Mouse (Mus musculus) CD8-positive naive resting alpha-beta T cell, adult 57 days (primary cell): ENCODE measurements around the gene Naa10. TPM values are rescaled to one million over a fixed set of nuclear protein-coding genes. Genes with fewer than 3 reads are reported as not detected.

ENCODE experiments used
- total RNA-seq: library from RNA; stranded (reverse); gene quantifications from one replicate; pipeline ENCODE4 v1.2.4, GENCODE M21; 2023

Gene Naa10
- total RNA-seq = 69.4 TPM

DNA sequence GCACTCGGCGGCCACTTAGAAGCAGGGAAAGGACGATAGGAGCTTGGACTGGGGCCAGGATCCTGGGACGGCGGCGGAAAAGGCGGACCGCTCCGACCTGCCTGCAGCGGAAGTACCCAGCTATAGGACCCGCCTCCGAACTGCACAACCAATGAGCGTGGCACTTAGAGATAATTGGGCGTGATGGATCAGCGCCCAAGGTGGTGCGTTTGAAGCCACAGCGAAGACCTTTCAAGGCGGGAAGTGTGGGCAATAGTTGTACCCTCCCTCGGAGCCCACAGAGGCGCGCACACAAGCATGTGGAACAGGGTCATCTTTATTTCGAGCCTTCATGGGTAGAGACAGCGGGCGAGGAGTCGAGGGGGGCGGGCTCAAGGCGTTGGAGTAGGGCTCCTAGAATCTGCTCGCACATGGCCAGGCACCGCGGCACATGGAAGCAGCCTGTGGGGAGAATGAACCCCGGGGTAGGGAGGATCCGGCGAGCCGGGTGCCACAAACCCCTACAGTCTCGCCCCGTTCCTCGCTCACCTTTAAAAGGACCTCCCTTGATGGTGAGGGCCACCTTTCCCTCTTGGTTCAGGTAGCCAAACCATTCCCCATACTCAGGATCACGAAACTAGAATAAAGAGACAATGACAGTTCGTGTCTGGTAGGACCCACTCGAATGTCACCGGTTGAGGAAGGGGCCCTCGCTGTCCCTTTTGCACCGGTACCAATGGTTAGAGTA is at the start of gene Naa10, which contains the start of gene Arhgap4:
Naa10 (minus strand) TSS at position 122 of the 727 bp plus-strand sequence.
Arhgap4 (minus strand) TSS at position 48 of the 727 bp plus-strand sequence.

DNA sequence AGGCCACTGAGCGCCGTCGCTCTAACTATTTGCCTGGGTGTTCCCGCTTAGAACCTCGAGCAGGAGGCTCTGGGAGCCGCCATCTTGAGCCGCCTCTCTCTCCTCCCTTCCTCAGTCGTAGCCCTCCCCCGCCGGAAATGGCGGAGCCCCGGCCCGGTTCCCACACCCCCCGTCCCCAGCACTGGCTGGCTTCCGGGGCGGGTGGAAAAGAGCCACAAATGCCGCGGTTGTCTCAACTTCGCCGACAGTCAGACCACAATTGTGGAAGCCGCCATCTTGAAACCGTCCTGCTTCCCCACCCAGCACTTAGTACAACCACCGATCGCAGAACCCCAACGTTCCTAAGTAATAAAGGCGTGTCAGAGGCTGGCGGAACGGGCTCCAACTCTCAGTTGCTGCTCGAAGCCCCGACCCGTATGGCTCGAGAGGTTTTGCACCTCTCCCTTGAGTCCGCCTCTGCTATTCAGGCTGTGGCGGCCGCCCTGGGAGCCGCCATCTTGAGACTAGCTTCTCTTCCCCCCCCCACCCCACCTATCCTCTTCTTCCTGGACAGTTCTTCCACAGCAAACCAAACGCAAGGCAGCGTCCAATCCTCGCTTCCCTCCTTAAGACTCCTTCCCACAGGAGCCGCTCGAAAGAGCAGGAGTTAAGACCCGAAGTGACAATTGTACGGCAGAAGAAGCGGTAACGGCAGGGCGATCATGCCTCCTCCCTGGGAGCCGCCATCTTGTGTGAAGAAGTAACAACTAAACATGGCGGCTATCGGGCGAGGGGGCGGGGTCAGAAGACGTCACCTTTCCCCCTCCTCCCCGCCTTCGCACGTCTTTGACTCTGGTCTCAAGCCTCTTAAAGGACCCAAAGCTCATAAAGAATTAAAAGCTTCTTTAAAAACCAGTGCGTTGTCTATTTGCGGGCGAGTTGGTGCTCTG is 44.8 kb upstream of the Naa10 start, which contains the start of gene Hcfc1:
Hcfc1 (minus strand) TSS at position 110 of the 929 bp plus-strand sequence.

DNA sequence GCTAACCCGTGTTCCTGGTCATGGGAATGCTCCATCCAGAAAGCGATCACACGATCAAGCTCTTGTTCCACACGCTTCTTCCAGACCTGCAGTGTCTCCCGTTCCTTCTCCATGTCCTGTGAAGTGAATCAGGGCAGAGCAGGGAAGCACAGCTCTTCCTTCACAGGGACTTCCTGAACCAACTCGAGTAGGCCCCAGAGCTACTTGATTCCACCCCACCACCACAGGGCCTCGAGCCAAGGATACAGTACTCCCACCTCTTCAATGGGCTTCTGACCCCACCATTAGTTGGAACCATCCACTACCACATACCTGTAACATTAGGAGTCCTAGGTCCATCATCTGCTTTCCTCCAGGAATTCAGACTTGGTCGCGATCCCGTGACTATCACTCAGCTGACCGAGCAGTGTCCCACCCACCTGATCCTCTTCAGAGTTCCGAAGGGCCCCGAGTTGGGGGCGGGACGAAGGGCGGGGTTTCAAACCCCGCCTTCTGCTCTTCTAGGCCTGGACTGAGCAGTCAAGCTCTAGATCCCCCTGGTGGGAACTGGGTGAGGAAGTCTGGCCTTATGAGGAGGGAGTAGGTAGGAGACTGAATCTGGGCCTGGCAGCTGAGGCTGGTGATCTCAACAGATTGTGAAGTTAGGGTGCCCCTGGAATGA is 8.8 kb upstream of the Naa10 start, which contains the start of gene Renbp:
Renbp (minus strand) TSS at position 449 of the 661 bp plus-strand sequence.

DNA sequence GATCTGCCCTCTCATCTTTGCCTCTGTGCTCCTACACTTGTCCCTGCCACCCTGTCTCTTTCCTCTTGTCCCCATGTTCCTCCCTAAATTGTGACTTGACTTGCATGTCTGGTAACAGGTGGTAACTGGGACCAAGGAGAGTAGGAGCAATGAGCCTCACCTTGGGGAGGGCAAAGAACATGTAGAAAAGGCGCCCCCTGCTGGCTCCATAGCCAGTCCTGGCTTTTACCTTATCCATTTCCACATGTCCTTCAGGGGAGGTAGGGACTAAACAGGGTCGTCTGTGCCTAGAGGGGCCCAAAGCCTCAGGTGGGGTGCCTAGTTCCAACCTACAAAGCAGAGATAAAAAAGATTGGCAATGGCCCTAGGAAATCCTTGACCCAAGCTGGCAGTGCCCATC is 26.0 kb downstream of the Naa10 start, which contains the start of gene L1cam:
L1cam (minus strand) TSS at position 387 of the 400 bp plus-strand sequence.

GRCm38 (mm10) chrX:73891551-73892152 is 30.1 kb downstream of the Naa10 start, which contains the start of gene Avpr2:
Avpr2 (plus strand) TSS chrX:73892102.

Other genes starting within 250 kb of the Naa10 start
- 0.58 TPM for gene Slc6a8, start 248.8 kb downstream of the Naa10 start, total RNA-seq
- 111 TPM for gene Bcap31, start 205.8 kb downstream of the Naa10 start, total RNA-seq
- 32.7 TPM for gene Abcd1, start 205.3 kb downstream of the Naa10 start, total RNA-seq
- not detected for gene Plxnb3, start 164.9 kb downstream of the Naa10 start, total RNA-seq
- 9.7 TPM for gene Srpk3, start 147.5 kb downstream of the Naa10 start, total RNA-seq
- 124 TPM for gene Idh3g, start 135.0 kb downstream of the Naa10 start, total RNA-seq
- 116 TPM for gene Ssr4, start 134.9 kb downstream of the Naa10 start, total RNA-seq
- gene Pdzd4, start 97.0 kb downstream of the Naa10 start, total RNA-seq = 1.2 TPM
- not detected for gene Avpr2, start 29.8 kb downstream of the Naa10 start, total RNA-seq
- 21.3 TPM for gene L1cam, start 25.8 kb downstream of the Naa10 start, total RNA-seq
- 313 TPM for gene Arhgap4, start 74 bp downstream of the Naa10 start, total RNA-seq
- 3.4 TPM for gene Renbp, start 8.9 kb upstream of the Naa10 start, total RNA-seq
- gene Hcfc1, start 44.4 kb upstream of the Naa10 start, total RNA-seq = 93.0 TPM
- 127 TPM for gene Irak1, start 102.0 kb upstream of the Naa10 start, total RNA-seq
- not detected for gene Opn1mw, start 205.5 kb upstream of the Naa10 start, total RNA-seq
- 47.1 TPM for gene Mecp2, start 213.4 kb upstream of the Naa10 start, total RNA-seq
- gene Tex28, start 245.9 kb upstream of the Naa10 start, total RNA-seq = not detected